Mouse (Mus musculus): ENCODE data around the gene Ganab. TPM values are rescaled to one million over a fixed set of nuclear protein-coding genes. Genes with fewer than 3 reads are reported as not detected.
A peak's percentile ranks its signal among the peaks of the same experiment; 100 is the strongest.

Gene Ganab
- total and polyA plus RNA-seq, 2 experiments from 2014 or later, result 26.4 to 56.3 TPM

- H3K27ac ChIP-seq (ENCODE audit: low read depth), result no peak overlapping the region
- no peaks in the 10 kb centered on the region for H3K27me3 ChIP-seq (ENCODE audit: control insufficient read depth, insufficient read depth, low read length)
- no peak overlapping the region for H3K4me2 ChIP-seq (ENCODE audit: low read depth, low read length)
- ATAC-seq (ENCODE audit: insufficient read depth, low read depth), result no peak
- peaks cover 6% of the 10 kb centered on the region; the same call in 1 of the 2 replicates for H3K4me1 ChIP-seq (ENCODE audit: control insufficient read depth, insufficient read depth)
- peaks cover 55% of the 10 kb centered on the region for H3K36me3 ChIP-seq (replicated peaks; ENCODE audit: control insufficient read depth, insufficient read depth, low read length)
- no peak overlapping the region for H3K9ac ChIP-seq (replicated peaks; ENCODE audit: low read depth, low read length)
- no peak for DNase-seq (ENCODE audit: low spot score)
- H3K9me3 ChIP-seq (replicated peaks; ENCODE audit: control insufficient read depth, low read length), result no peaks in the 10 kb centered on the region
- no peak for TF ChIP-seq CTCF (IDR thresholded peaks at IDR 0.05; ENCODE audit: low read depth)
- no peak for TF ChIP-seq EP300 (IDR thresholded peaks at IDR 0.05; ENCODE audit: low read depth)
- WGBS, result 84% methylated on average over 9 of the region's 9 CpGs
- no peak overlapping the region for H3K4me3 ChIP-seq (ENCODE audit: low read depth, low read length)
These were observed 54.4 kb downstream of the Ganab start for GRCm38 (mm10) chr19:8952241-8952640.

GRCm38 (mm10) chr19:8953135-8954039 lies 55.5 kb downstream of the Ganab start, which contains the start of gene Tut1:
TSS of gene Tut1 (plus strand) at chr19:8953847.
- WGBS, result under 1% methylated on average over 46 of the region's 46 CpGs
- ATAC-seq (ENCODE audit: insufficient read depth, low read depth), result peak; percentile 96

GRCm38 (mm10) chr19:8954171-8954570 lies 56.3 kb downstream of the Ganab start:
- Histone ChIP-seq H3K9ac (replicated peaks; ENCODE audit: low read depth, low read length) (peak overlapping the region; percentile 69), H3K27me3 (ENCODE audit: control insufficient read depth, insufficient read depth, low read length) (no peaks in the 10 kb centered on the region), H3K4me1 (ENCODE audit: control insufficient read depth, insufficient read depth) (peaks cover 6% of the 10 kb centered on the region; the same call in 1 of the 2 replicates), H3K9me3 (replicated peaks; ENCODE audit: control insufficient read depth, low read length) (no peaks in the 10 kb centered on the region), H3K36me3 (replicated peaks; ENCODE audit: control insufficient read depth, insufficient read depth, low read length) (peaks cover 45% of the 10 kb centered on the region), H3K4me3 (ENCODE audit: low read depth, low read length) (peak overlapping the region; percentile 79), H3K27ac (ENCODE audit: low read depth) (peak overlapping the region; percentile 69), H3K4me2 (ENCODE audit: low read depth, low read length) (peak overlapping the region; percentile 79)
- WGBS, result 6% methylated on average over 9 of the region's 9 CpGs
- TF ChIP-seq CTCF (IDR thresholded peaks at IDR 0.05; ENCODE audit: low read depth) (no peak), EP300 (IDR thresholded peaks at IDR 0.05; ENCODE audit: low read depth) (no peak)
- ATAC-seq (ENCODE audit: insufficient read depth, low read depth) (no peak), DNase-seq (ENCODE audit: low spot score) (no peak)

More at GRCm38 (mm10) chr19:8953135-8954039, 55.5 kb downstream of the Ganab start, which contains the start of gene Tut1:
- peak within 1 kb of the TSS; percentile 79 for H3K4me2 ChIP-seq (ENCODE audit: low read depth, low read length)
- no peaks in the 10 kb centered on the region for H3K27me3 ChIP-seq (ENCODE audit: control insufficient read depth, insufficient read depth, low read length)
- H3K4me3 ChIP-seq (ENCODE audit: low read depth, low read length), result peak within 1 kb of the TSS; percentile 79
- H3K9ac ChIP-seq (replicated peaks; ENCODE audit: low read depth, low read length), result peak within 1 kb of the TSS; percentile 69
- H3K4me1 ChIP-seq (ENCODE audit: control insufficient read depth, insufficient read depth), result peaks cover 6% of the 10 kb centered on the region; the same call in 1 of the 2 replicates
- peak within 1 kb of the TSS; percentile 69 for H3K27ac ChIP-seq (ENCODE audit: low read depth)
- DNase-seq (ENCODE audit: low spot score), result peak; percentile 97
- peaks cover 48% of the 10 kb centered on the region for H3K36me3 ChIP-seq (replicated peaks; ENCODE audit: control insufficient read depth, insufficient read depth, low read length)
- peak; percentile 73 for TF ChIP-seq EP300 (IDR thresholded peaks at IDR 0.05; ENCODE audit: low read depth)
- no peak for TF ChIP-seq CTCF (IDR thresholded peaks at IDR 0.05; ENCODE audit: low read depth)
- H3K9me3 ChIP-seq (replicated peaks; ENCODE audit: control insufficient read depth, low read length), result no peaks in the 10 kb centered on the region

- WGBS, result 77% methylated on average over 2 of the region's 2 CpGs
- Histone ChIP-seq H3K4me2 (ENCODE audit: low read depth, low read length) (no peak overlapping the region), H3K36me3 (replicated peaks; ENCODE audit: control insufficient read depth, insufficient read depth, low read length) (peaks cover 71% of the 10 kb centered on the region)
These were observed 64.4 kb downstream of the Ganab start for GRCm38 (mm10) chr19:8962256-8962655.

GRCm38 (mm10) chr19:8965075-8965474 lies 67.2 kb downstream of the Ganab start:
- Histone ChIP-seq H3K9ac (replicated peaks; ENCODE audit: low read depth, low read length) (no peak overlapping the region), H3K36me3 (replicated peaks; ENCODE audit: control insufficient read depth, insufficient read depth, low read length) (peaks cover 70% of the 10 kb centered on the region), H3K4me3 (ENCODE audit: low read depth, low read length) (no peak overlapping the region), H3K9me3 (replicated peaks; ENCODE audit: control insufficient read depth, low read length) (no peaks in the 10 kb centered on the region), H3K4me1 (ENCODE audit: control insufficient read depth, insufficient read depth) (peaks cover 15% of the 10 kb centered on the region), H3K4me2 (ENCODE audit: low read depth, low read length) (no peak overlapping the region), H3K27ac (ENCODE audit: low read depth) (no peak overlapping the region), H3K27me3 (ENCODE audit: control insufficient read depth, insufficient read depth, low read length) (no peaks in the 10 kb centered on the region)
- TF ChIP-seq EP300 (IDR thresholded peaks at IDR 0.05; ENCODE audit: low read depth), result no peak
- TF ChIP-seq CTCF (IDR thresholded peaks at IDR 0.05; ENCODE audit: low read depth), result no peak
- DNase-seq (ENCODE audit: low spot score) (no peak), ATAC-seq (ENCODE audit: insufficient read depth, low read depth) (no peak)
- 89% methylated on average over 11 of the region's 11 CpGs for WGBS

More at GRCm38 (mm10) chr19:8962256-8962655, 64.4 kb downstream of the Ganab start:
- Histone ChIP-seq H3K27ac (ENCODE audit: low read depth) (no peak overlapping the region), H3K27me3 (ENCODE audit: control insufficient read depth, insufficient read depth, low read length) (no peaks in the 10 kb centered on the region), H3K9ac (replicated peaks; ENCODE audit: low read depth, low read length) (no peak overlapping the region), H3K9me3 (replicated peaks; ENCODE audit: control insufficient read depth, low read length) (no peaks in the 10 kb centered on the region), H3K4me1 (ENCODE audit: control insufficient read depth, insufficient read depth) (peaks cover 3% of the 10 kb centered on the region; the same call in 1 of the 2 replicates), H3K4me3 (ENCODE audit: low read depth, low read length) (no peak overlapping the region)
- no peak for DNase-seq (ENCODE audit: low spot score)
- TF ChIP-seq EP300 (IDR thresholded peaks at IDR 0.05; ENCODE audit: low read depth) (no peak), CTCF (IDR thresholded peaks at IDR 0.05; ENCODE audit: low read depth) (no peak)
- no peak for ATAC-seq (ENCODE audit: insufficient read depth, low read depth)
